Mouse (Mus musculus) kidney, postnatal 14 days (tissue): ENCODE measurements around the gene Krt36.

Experiments used
- DNase-seq: peaks from one replicate; pipeline ENCODE4 v3.0.0; 2022; ENCODE audit warnings: mixed read lengths

Gene Krt36

GRCm38 (mm10) chr11:100105576-100106122, at the start of gene Krt36:
TSS of gene Krt36 (minus strand) at chr11:100105626.
- DNase-seq = no peak

GRCm38 (mm10) chr11:100148615-100149330, 43.3 kb upstream of the Krt36 start, which contains the start of gene Krt19:
TSS of gene Krt19 (minus strand) at chr11:100148665.
- no peak for DNase-seq

- no peak for DNase-seq
Observed at GRCm38 (mm10) chr11:100147566-100148353, 42.3 kb upstream of the Krt36 start.

- DNase-seq = peak; percentile 26
Observed at GRCm38 (mm10) chr11:100145858-100146560, 40.6 kb upstream of the Krt36 start.

- peak; percentile 51 for DNase-seq
Observed at GRCm38 (mm10) chr11:100145104-100145503, 39.7 kb upstream of the Krt36 start.

- no peak for DNase-seq
Observed at GRCm38 (mm10) chr11:100140966-100141365, 35.5 kb upstream of the Krt36 start.

GRCm38 (mm10) chr11:100139391-100139790, 34.0 kb upstream of the Krt36 start:
- no peak for DNase-seq

- DNase-seq = no peak
Observed at GRCm38 (mm10) chr11:100138809-100139208, 33.4 kb upstream of the Krt36 start.

GRCm38 (mm10) chr11:100137693-100138092, 32.3 kb upstream of the Krt36 start:
- DNase-seq = no peak

- DNase-seq = no peak
Observed at GRCm38 (mm10) chr11:100136559-100136958, 31.1 kb upstream of the Krt36 start.

- no peak for DNase-seq
Observed at GRCm38 (mm10) chr11:100135731-100136130, 30.3 kb upstream of the Krt36 start, which contains the start of gene Krt15. TSS of gene Krt15 (minus strand) at chr11:100135928.

- no peak for DNase-seq
Observed at GRCm38 (mm10) chr11:100124901-100125300, 19.5 kb upstream of the Krt36 start.

GRCm38 (mm10) chr11:100121466-100121865, 16.0 kb upstream of the Krt36 start, which contains the start of gene Krt13:
TSS of gene Krt13 (minus strand) at chr11:100121566.
- no peak for DNase-seq

GRCm38 (mm10) chr11:100120331-100120730, 14.9 kb upstream of the Krt36 start:
- DNase-seq = no peak

- no peak for DNase-seq
Observed at GRCm38 (mm10) chr11:100113742-100114029, 8.3 kb upstream of the Krt36 start.

GRCm38 (mm10) chr11:100112935-100113741, 7.7 kb upstream of the Krt36 start:
- no peak for DNase-seq

GRCm38 (mm10) chr11:100102693-100103429, 2.6 kb downstream of the Krt36 start:
- no peak for DNase-seq

- no peak for DNase-seq
Observed at GRCm38 (mm10) chr11:100100391-100100790, 5.0 kb downstream of the Krt36 start.

- DNase-seq = no peak
Observed at GRCm38 (mm10) chr11:100097819-100098218, 7.6 kb downstream of the Krt36 start.

GRCm38 (mm10) chr11:100096141-100096540, 9.3 kb downstream of the Krt36 start, which contains the start of gene Krt35:
TSS of gene Krt35 (minus strand) at chr11:100096241.
- DNase-seq = no peak

- no peak for DNase-seq
Observed at GRCm38 (mm10) chr11:100088378-100089025, 16.9 kb downstream of the Krt36 start.
